Mouse (Mus musculus) retina, postnatal 1 day (tissue): Measurements from ENCODE around the gene Vangl1.

Experiments used
- DNase-seq: peaks from one replicate; pipeline ENCODE4 v3.0.0-alpha.2; 2012

Gene Vangl1

DNA sequence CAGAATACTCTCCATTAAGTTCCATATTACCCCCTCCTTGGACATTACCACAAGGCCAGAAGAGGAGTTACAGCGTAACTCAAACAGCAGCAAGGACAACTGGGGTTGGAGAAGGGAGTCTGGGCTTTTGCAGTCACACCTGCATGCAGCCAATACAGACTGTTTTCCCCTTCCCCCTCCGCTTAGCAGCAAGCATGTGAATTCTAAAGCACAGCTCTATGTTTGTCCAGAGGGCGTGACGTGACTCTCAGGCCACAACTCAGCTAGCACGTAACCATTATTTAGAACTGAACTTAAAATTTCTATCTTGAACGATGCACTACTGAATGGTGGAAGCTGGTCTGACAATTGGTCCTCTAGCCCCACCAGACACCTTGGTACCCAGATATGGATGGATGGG lies 63.9 kb downstream of the Vangl1 start:
- DNase-seq, result no peak

DNA sequence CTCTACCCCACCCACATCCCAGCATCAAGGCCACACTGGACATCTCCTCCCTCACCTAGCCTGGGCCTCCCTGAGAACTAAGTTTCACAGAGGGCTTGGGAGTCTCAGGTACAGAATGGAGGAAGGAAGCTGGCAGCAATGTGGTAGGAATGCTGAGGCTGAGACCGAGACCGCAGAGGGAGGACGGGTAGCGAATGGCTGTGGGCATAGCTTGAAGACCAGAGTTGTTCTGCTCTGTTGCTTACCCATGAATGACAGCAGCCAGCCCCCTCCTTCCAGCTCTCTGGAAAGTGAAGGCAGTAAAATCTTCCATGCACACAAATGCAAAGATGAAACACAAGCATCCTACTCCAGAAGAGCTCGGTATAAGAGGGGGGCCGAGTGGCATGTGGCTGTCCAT lies 65.6 kb downstream of the Vangl1 start:
- no peak for DNase-seq

DNA sequence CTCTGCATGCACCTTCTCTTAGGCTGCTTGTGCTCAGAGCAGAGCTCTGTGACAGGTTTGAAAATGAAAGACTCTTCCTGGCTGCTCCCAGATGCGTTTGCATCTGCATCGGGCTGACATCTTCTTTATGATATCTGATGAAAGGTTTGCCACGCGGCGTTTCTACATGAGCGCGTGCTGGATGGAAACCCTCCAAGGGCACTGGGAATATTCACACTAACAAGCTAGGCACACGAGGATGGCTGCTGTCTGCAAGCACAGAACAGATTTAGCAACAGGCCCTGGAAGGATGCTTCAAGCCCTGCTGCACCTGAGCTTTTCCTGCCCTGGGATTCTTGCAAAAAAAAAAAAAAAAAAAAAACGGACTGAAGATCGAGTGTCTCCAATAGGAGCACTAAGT lies 67.3 kb downstream of the Vangl1 start:
- no peak for DNase-seq

DNA sequence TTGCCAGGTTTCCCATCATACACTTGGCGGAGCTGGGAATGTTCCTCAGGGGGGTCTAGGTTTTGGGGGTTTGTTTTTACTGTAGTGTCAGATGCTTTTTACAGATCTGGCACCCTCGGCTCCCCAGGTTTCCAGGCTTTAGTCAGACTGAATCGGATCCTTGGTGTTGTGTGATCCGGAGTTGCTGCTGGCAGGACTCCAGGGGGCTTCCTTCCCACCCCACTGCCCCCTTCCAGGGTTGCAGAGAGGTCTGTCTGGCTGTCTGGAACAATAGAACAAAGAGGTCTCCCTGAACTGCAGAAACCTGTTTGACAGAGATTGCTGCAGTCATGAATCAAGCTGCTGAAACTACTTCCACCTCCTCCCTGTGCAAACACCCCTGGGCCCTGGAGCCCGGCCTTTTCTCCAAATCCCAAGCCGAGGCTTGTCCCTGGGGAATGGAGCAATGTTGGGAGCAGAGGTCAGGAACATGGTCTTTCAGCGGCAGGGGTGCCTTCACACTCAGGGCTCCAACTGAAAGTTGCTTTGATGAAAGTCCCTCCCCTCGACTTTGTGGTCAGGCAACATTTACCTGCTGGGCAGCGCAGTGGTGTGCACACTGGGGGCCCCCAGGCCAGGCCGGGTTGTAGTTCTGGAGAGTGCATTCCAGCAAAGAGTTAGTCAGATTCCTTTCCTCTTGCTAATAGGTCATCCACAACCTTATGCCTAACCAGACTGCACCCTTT lies 68.9 kb downstream of the Vangl1 start:
- peak; percentile 48 for DNase-seq

DNA sequence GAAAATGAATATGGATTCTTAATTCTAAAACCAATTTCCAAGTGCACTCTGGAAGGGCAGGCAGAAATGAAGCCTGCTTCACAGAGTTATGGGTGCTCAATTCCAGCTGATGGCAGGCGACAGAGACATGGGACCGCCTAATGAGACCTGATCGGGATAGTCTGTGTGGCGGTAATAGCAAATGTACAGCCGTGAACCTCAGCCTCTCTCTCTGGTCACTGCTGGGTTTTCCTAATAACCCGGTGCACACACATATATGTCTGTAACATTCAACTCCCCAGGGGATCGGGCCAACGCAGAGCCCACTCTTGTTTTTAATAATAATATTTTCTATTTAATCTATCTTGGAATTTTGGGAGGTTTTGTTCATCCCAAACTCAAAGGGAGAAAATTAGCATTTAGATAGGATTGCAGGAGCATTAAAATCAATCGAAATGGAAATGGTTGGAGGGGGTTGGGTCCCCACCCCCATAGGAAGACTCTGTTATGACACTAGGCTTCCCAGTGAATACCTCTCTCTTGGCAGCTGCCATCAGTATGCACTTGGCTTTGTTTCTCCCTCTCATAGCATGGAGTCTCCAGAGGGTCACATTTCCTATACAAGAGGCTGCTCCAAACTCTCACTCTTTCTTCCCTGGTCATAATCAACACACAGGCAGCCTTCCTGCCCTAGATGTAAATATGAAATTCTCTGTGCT lies 72.7 kb downstream of the Vangl1 start:
- DNase-seq, result no peak

DNA sequence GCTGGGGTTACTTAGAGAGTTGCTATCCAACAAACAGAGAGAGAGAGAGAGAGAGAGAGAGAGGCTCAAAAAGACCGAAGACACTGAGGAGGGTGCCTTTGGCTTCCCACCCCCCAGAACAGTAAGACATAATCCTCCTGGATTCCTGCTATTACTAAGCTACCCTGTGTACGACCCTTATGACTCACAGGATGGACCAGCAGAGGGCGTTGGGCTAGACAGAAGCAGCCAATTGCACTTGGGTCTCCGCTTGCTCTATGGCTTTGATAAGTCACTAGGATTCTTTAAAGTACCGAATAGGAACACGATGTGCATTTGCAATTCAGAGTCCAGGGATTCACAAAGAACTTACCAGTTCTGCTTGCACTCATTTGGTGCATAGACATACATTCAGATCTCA lies 74.0 kb downstream of the Vangl1 start:
- no peak for DNase-seq

DNA sequence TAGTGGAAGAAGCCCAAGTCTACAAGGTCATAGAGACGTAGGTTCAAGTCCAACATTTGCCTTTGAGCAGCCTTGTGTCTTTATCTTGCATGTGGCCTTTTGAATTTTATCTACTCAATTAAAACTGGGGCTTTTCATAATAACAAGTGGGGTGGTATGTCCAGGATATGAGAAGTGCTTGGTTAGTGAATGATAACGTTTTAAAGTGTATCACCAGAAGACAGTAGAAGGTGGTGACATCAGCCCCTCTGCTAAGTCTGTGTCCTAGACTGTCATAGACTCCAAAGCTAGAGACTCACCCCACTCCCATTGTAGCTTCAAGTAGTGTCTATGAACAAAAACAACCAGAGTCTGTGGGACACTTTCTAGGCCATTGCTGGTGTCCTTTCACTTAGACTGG lies 76.3 kb downstream of the Vangl1 start:
- no peak for DNase-seq

DNA sequence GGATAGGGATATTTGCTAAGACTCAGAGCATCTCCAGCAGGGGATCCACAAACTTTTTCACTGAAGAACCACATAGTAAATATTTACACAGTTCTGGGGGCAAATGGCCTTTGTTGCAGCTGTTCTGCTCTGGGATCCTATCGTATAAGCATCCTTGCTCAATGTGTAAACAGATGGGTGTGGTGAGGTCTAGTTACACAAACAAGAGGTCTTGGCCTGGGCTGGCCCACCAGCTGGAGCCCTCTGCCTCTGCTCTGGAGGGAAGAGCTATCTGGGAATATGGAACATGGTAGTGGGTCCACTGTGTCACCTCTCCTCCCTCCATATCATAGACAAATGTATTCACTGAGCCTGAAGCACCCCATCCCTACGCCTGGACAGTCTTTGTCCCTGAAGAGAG lies 77.4 kb downstream of the Vangl1 start:
- DNase-seq, result no peak

DNA sequence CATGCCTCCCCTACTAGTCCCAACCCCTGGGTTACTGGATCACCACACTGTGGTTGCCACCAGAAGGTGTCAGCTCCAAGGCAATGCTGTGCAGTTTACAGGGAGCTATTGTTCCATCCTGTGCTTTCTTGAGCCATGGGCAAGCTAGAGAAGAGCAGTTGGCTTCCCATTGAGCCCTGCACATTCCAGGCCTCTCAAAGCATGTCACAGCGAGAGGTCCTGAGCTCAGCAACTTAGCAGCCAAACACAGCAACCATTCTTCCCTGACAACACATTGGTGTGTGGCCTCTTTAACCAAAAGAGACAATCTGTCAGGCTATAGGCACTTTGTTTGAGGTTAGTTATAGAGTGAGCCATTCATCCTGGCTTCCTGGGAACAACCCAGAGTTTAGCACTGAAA lies 78.9 kb downstream of the Vangl1 start:
- DNase-seq, result peak; percentile 72

DNA sequence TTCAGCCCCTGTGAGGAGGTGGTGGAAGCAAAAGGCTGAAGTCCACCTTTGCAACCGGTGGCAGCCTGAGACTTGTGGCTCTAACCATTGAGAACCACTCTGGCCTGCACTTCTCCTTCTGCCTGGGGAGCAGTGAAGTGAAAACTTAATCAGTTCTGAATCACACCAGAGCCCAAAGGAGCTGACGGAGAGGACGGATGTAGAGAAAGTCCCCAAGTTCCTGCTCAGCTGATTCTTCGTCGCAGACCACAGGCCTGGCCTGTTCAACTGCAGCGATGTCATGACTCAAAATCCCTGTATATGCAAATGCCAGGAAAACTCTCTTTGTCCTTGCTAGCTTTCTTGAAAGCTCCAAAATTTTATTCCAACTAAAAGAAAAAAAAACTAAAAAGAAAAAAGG lies 80.8 kb downstream of the Vangl1 start:
- no peak for DNase-seq

DNA sequence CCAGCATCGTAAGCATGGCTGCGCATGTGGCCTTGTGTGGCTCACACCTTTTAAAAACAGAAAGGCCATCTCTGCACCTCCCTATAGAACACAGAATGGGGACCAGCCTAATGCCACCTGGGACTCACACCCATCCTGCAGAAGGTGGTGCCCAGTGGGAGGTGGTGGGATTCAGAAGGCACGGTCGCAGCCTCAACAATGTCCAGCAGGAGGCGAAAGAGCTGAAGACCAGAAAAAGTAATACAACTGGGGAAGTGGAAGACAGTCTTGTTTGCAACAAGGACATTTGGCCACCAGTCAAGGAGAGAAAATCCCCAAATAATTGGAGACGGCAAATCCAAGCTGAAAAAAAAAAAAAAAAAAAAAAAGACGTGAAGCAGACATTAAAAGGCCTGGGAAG lies 82.4 kb downstream of the Vangl1 start:
- no peak for DNase-seq

DNA sequence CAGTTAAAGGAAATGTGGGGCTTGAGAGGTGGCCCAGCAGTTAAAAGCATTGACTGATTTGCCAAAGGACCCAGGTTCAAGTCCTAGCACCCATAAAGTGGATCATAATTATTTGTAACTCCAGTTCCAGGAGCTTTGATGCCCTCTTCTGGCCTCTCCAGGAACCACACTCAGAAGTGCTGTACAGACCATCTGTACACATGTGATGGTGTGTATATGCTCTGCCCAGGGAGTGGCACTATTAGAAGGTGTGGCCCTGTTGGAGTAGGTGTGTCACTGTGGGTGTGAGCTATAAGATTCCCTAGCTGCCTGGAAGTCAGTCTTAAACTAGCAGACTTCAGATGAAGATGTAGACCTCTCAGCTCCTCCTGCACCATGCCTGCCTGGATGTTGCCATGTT lies 83.5 kb downstream of the Vangl1 start:
- no peak for DNase-seq

DNA sequence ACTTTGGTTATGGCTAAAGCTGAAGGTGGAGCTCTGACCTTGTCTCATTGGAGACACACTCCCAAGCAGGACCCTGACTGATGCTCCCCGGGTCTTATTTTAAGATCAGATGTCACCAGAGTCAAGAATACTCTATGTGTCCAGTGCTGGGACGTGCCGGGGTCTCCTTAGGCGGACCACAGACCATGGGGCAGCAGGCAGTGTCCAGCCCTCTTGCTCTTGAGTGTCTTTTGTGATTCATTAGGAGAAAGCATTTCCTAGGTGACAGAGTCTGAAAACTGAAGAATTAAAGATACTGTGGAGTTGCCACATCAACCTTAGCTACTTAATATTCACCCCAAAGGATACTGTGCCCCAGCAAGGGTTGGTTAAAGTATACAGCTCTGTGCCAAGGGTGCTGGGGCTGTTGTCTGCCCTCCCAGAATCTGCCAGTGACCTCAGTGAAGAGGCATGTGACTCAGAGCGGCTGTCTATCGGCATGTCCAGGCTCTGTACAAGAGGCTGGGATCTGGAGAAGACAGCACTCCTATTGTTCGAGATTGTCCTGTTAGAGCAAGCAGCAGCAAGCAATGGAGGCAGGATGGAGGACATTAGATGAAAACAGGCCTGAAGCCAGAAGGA lies 92.4 kb downstream of the Vangl1 start:
- DNase-seq, result peak; percentile 44

DNA sequence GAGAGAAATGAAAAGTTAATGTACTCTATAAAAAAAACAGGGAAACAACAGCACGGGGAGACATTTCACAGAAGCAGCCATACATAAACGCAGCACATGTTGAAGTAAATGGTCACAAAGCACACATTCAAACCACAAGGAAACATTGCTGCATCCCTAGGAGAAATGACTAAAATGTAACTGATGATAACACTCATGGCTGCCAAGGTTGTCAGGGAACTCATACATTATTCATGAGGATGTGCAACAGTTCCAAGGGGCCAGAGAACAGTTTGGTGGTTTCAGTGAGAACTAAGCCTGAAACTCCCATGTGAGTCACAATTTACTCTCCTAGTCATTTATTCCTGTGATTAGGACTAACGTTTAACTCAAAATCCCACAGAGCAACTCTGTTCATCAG lies 96.3 kb downstream of the Vangl1 start:
- DNase-seq, result no peak

DNA sequence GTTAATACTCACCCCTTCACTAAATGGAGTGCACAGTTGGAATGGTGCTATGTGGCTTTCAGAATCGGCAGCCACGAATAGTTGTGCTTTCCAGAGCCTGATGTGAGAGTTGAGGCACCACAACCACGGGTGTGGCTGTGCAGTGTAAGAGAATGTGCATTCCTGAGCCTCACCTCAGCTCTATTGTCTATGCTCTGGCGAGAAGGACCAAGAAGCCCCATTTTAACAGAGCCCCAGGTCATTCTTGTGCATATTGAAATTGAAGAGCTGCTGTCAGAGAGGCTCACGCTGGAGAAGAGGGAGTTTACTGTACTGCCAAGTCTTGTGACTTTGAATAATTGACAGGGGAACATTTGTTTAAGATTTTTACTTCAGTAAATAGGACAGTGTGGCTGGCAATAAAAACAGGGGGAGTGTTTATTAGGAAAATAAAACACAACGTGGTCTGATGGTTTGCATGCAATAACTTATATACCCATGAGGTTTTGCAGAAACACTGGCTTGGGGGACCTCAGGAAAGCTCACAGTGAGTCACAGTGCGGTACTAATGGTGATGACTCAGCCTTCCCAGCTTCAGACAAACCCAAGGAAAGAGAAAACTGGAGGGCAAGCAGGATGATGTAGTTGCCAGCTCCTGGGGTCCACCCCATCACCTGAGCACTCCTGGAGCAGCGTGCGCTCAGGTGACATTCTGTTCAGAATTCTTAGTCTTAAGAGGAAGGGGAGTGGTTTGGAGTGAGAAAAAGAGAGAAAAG lies 100.5 kb downstream of the Vangl1 start:
- DNase-seq, result no peak
